Mouse (Mus musculus) embryonic facial prominence, embryonic 15.5 days (tissue): ENCODE measurements around the gene Tmem183a. TPM values are rescaled to one million over a fixed set of nuclear protein-coding genes. Genes with fewer than 3 reads are reported as not detected.

Experiments used
- ATAC-seq: fragments of 200-750 bp; cut with Nextera tagmentation; 2 replicates; pipeline ENCODE4 v1.8.0; 2017; ENCODE audit warnings: low read depth, moderate TSS enrichment; ENCODE audit not compliant: insufficient number of reproducible peaks, low FRiP score, low TSS enrichment
- H3K27ac ChIP-seq: fragments of 300-500 bp; sonication (generic); replicated peaks from 2 replicates; pipeline ENCODE4 v1.5.1; 2015; ENCODE audit warnings: mild to moderate bottlenecking, inconsistent platforms
- H3K27me3 ChIP-seq: fragments of 300-500 bp; sonication (generic); 2 replicates; pipeline ENCODE4 v1.6.1; 2015; ENCODE audit warnings: inconsistent platforms
- H3K36me3 ChIP-seq: fragments of 300-500 bp; sonication (generic); 2 replicates; pipeline ENCODE4 v1.6.1; 2015; ENCODE audit warnings: mild to moderate bottlenecking, inconsistent platforms
- H3K4me1 ChIP-seq: fragments of 300-500 bp; sonication (generic); 2 replicates; pipeline ENCODE4 v1.6.1; 2015; ENCODE audit warnings: inconsistent platforms
- H3K4me2 ChIP-seq: fragments of 300-500 bp; sonication (generic); replicated peaks from 2 replicates; pipeline ENCODE4 v1.6.1; 2015; ENCODE audit warnings: mild to moderate bottlenecking, inconsistent platforms
- H3K4me3 ChIP-seq: fragments of 300-500 bp; sonication (generic); replicated peaks from 2 replicates; pipeline ENCODE4 v1.5.1; 2015; ENCODE audit warnings: mild to moderate bottlenecking, inconsistent platforms
- H3K9ac ChIP-seq: fragments of 300-500 bp; sonication (generic); 2 replicates; pipeline ENCODE4 v1.6.1; 2015; ENCODE audit warnings: inconsistent platforms
- H3K9me3 ChIP-seq: fragments of 300-500 bp; sonication (generic); replicated peaks from 2 replicates; pipeline ENCODE4 v1.6.1; 2016; ENCODE audit warnings: inconsistent platforms
- WGBS: fragments of 180-500 bp; shearing (Covaris S2); methylation state at CpG from one replicate; pipeline ENCODE4 v1.1.7; 2015; 5-methylcytosine and 5-hydroxymethylcytosine counted together
- polyA plus RNA-seq: library from polyadenylated mRNA; unstranded; fragments of >200 nt; fragmentation: Nextera tagmentation; extraction: Ambion mirVana; gene quantifications from 2 replicates; pipeline ENCODE4 v1.2.1, GENCODE M21; 2015

Tmem183a gene
- polyA plus RNA-seq, 1 experiment from 2014 or later = 70.3 TPM

DNA sequence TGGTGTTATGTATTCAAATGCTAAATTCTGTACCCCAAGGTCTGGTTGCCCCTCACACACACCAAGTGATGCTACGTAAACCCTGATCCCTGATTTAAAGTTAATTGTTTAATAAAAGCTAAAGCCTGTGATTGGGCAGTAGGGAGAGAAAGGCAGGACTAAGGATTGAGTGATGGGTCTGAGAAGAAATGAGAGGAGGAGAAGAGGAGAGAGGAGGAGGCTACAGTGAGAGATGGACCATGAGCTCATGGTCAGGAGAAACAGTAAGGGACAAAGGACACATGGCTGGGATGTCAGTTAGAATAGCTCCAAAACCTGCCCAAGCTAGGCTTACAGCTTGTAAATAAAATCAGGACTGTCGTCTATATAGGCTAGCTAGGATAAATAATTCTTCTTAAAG, 19.3 kb upstream of the Tmem183a start:
- Histone ChIP-seq H3K27me3 (no peaks in the 10 kb centered on the region), H3K27ac (no peak overlapping the region), H3K4me3 (no peak overlapping the region), H3K9me3 (no peaks in the 10 kb centered on the region), H3K36me3 (no peaks in the 10 kb centered on the region), H3K4me2 (no peak overlapping the region), H3K4me1 (peaks cover 9% of the 10 kb centered on the region; the same call in 1 of the 2 replicates), H3K9ac (no peak overlapping the region)
- ATAC-seq = no peak
- 80% methylated on average over 2 of the region's 2 CpGs for WGBS

DNA sequence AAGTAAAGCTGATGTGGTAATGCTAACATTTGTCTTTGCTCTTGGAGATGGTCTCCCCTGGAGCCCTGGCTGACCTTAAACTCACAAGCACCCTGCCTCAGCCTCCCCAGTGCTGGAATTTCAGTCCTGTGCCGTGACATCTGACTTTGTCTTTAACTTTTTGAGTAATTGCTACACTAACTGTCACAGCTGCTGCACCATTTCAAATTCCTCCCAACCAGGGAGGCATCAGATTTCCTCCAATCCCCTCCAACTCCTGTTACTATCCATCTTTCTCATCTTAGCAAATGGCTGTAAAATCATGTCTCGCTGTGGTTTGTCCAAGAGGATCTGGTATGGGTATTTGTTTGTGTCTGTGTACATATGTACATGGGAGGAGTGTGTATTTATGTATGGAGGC, 12.3 kb upstream of the Tmem183a start:
- H3K4me1 ChIP-seq = no peaks in the 10 kb centered on the region
- no peak overlapping the region for H3K4me2 ChIP-seq
- H3K4me3 ChIP-seq = no peak overlapping the region
- ATAC-seq = no peak
- H3K9ac ChIP-seq = no peak overlapping the region
- 51% methylated on average over 2 of the region's 2 CpGs for WGBS
- H3K36me3 ChIP-seq = no peaks in the 10 kb centered on the region
- no peak overlapping the region for H3K27ac ChIP-seq
- no peaks in the 10 kb centered on the region for H3K27me3 ChIP-seq
- no peaks in the 10 kb centered on the region for H3K9me3 ChIP-seq

DNA sequence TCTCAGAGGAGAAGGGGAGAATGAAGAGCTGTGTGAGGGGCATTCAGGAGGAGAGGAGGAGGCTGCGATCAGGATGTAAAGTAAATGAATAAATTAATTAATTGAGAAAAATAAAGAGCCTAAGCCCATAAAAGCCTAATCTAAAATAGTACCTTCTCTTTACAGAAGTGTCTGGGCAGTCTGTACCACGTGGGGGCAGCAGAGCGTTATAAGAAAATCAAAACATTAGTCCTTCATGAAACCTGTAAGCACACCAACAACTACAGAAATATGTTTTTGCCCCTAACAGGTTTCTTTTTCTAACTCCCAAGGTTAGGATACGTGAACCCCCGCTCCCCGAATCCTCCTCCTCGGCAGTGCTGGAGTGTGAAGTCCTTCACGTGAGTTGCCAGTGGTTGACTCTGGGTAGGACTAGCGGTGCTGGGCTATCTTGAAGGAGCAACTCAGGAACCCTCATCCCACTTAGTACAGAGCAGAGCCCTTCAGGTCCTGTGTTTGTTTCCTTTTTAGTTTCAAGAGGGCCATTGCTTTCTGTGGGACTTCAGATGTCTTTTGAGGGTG, 7.1 kb upstream of the Tmem183a start:
- H3K4me1 ChIP-seq = no peaks in the 10 kb centered on the region
- no peak overlapping the region for H3K27ac ChIP-seq
- ATAC-seq = no peak
- H3K36me3 ChIP-seq = no peaks in the 10 kb centered on the region
- H3K9me3 ChIP-seq = no peaks in the 10 kb centered on the region
- H3K9ac ChIP-seq = no peak overlapping the region
- no peak overlapping the region for H3K4me3 ChIP-seq
- no peak overlapping the region for H3K4me2 ChIP-seq
- WGBS = 47% methylated on average over 9 of the region's 9 CpGs
- no peaks in the 10 kb centered on the region for H3K27me3 ChIP-seq

DNA sequence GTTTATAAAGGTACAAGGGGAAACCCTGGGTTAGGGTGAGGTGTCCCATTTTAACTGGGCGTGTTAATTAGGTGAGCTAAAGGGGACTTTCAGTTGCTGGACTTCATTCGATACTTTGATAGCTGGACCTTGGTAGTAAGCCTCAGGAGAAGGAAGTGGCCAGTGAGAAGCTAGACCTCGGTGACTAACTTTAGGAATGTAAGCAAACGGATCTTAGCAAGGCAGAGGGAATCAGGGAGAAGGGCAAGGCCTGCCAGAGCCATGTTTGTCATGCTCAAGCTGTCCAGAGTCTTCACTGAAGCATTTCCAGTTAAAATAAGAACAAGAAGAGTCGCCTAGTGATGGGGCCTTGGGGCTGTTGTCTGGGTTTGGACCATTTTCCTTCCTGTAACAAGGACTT, 3.7 kb upstream of the Tmem183a start:
- no peaks in the 10 kb centered on the region for H3K36me3 ChIP-seq
- 68% methylated on average over 5 of the region's 5 CpGs for WGBS
- H3K27ac ChIP-seq = no peak overlapping the region
- no peaks in the 10 kb centered on the region for H3K27me3 ChIP-seq
- H3K4me3 ChIP-seq = no peak overlapping the region
- no peak for ATAC-seq
- no peaks in the 10 kb centered on the region for H3K9me3 ChIP-seq
- H3K9ac ChIP-seq = no peak overlapping the region
- H3K4me1 ChIP-seq = peaks cover 12% of the 10 kb centered on the region
- no peak overlapping the region for H3K4me2 ChIP-seq

DNA sequence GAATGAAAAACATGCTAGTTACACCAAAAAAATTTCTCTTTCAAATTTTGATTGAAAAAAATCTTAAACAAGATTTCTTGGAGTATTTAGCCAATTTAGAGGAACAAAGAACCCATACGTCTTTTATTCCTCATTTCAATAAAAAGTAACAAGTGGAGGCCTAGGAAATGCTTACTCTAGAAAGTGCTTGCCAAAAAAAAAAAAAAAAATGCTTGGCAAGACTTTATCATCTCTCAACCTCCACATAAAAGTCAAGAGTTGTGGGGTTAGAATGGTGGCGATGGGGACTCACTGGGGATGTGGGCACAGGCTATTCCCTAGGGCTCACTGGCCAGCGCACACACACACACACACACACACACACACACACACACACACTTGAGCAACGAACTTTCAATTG, 1.4 kb upstream of the Tmem183a start:
- H3K27me3 ChIP-seq = no peaks in the 10 kb centered on the region
- H3K4me3 ChIP-seq = no peak overlapping the region
- no peak overlapping the region for H3K4me2 ChIP-seq
- no peaks in the 10 kb centered on the region for H3K9me3 ChIP-seq
- no peak overlapping the region for H3K27ac ChIP-seq
- no peak overlapping the region for H3K9ac ChIP-seq
- peaks cover 13% of the 10 kb centered on the region for H3K4me1 ChIP-seq
- ATAC-seq = no peak
- WGBS = 80% methylated on average over 4 of the region's 4 CpGs
- peaks cover 11% of the 10 kb centered on the region for H3K36me3 ChIP-seq

DNA sequence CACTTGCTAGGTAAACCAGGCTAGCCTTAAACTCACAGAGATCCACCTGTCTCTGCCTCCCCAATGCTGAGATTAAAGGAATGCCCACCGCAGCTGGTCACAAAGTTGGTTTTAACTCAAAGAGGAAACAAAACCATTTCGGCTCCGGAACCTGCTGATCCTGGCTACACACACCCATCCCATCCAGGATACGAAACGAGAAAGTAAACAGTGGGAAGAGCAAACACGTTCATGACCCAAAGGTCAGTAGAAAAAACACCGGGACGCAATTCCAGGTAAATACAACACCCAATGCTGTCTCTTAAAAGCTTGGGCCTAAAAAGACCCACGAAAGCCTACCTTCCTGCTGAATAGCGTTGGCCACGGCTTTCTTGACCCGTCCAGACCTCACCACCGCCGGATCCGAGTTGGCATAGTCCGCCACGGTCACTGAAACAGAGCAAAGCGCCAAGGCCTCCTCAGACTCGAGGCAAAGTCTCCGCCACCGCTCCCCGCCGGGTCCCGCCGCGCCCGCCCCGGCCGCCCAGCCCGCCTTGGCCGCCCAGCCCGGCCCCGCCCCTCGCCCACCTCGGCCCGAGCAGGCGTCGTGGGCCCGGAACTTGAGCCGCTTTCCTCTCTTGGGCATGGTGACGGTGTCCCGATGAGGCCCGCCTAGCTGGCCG, 453 bp downstream of the Tmem183a start:
- H3K9me3 ChIP-seq = no peaks in the 10 kb centered on the region
- under 1% methylated on average over 26 of the region's 44 CpGs for WGBS
- H3K27me3 ChIP-seq = no peaks in the 10 kb centered on the region
- ATAC-seq = peak; percentile 83
- peaks cover 22% of the 10 kb centered on the region for H3K36me3 ChIP-seq
- H3K4me2 ChIP-seq = peak overlapping the region; percentile 74
- H3K4me1 ChIP-seq = peaks cover 13% of the 10 kb centered on the region
- H3K27ac ChIP-seq = peak overlapping the region; percentile 81
- H3K9ac ChIP-seq = peak overlapping the region; percentile 88
- peak overlapping the region; percentile 80 for H3K4me3 ChIP-seq

DNA sequence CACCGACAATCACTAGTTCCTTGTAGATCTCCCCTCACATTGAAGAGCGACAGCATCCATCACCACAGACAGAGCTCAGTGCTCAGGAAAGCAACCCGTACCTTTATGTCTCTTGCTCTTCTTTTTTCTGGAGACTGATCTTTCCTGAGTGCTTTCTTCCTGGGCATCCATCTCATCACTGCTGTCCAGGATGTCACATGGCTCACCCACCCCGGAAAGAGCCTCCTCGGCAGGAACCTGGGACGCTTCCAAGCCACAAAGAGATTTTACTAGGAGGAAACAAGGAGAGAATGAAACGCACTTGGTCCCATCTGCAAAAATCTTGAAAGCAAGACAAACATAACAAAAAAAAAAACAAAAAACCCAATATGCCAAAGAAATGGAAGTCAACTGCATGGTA, 1.1 kb downstream of the Tmem183a start:
- peaks cover 28% of the 10 kb centered on the region for H3K36me3 ChIP-seq
- no peaks in the 10 kb centered on the region for H3K9me3 ChIP-seq
- no peaks in the 10 kb centered on the region for H3K27me3 ChIP-seq
- peaks cover 13% of the 10 kb centered on the region for H3K4me1 ChIP-seq
- no peak overlapping the region for H3K9ac ChIP-seq
- no peak for ATAC-seq
- H3K4me3 ChIP-seq = peak overlapping the region; percentile 80
- no peak overlapping the region for H3K27ac ChIP-seq
- 66% methylated on average over 7 of the region's 7 CpGs for WGBS
- H3K4me2 ChIP-seq = peak overlapping the region; percentile 74

DNA sequence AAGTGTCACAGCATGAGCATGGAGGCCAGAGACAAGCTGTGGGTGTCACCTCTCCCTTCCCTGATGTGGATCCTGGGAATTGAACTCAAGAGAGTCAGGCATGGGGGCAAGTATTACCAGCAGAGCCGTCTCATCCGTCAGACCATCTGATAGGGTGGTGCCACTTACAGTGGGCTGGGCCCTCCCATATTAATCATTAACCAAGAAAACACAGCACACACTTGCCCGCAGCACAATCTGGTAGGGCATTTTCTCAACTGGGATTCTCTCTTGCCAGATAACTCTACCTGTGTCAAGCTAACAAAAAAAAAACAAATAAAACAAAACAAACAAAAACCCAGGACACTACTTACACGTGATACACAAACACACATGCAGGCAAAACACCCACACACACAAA, 4.3 kb downstream of the Tmem183a start:
- WGBS = 86% methylated on average over 4 of the region's 4 CpGs
- Histone ChIP-seq H3K27me3 (no peaks in the 10 kb centered on the region), H3K27ac (no peak overlapping the region), H3K4me2 (no peak overlapping the region), H3K9ac (no peak overlapping the region), H3K4me1 (peaks cover 12% of the 10 kb centered on the region), H3K4me3 (no peak overlapping the region), H3K9me3 (no peaks in the 10 kb centered on the region), H3K36me3 (peaks cover 59% of the 10 kb centered on the region)
- ATAC-seq = no peak

DNA sequence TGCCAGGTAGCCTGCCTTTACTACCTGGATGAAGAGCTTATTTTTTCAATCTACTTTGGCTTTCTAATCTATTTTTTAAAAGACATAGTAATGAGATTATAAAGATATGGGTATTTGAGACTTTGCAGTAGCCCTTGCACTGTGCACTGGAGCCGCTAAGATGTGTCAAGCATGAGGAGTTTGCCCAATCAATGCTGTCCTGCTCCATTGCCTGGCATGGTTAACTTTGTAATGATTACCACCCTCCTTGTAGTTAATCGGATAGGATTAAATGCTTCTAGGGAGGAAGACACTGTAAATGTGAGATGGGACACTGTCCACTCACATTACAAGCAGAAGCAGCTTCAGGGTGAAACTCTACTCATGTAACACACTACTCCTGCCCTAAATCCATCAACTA, 8.5 kb downstream of the Tmem183a start:
- H3K36me3 ChIP-seq = peaks cover 81% of the 10 kb centered on the region
- no peak overlapping the region for H3K9ac ChIP-seq
- H3K27ac ChIP-seq = no peak overlapping the region
- H3K4me3 ChIP-seq = no peak overlapping the region
- H3K4me1 ChIP-seq = no peaks in the 10 kb centered on the region
- no peak for ATAC-seq
- H3K4me2 ChIP-seq = no peak overlapping the region
- WGBS = 95% methylated on average over 2 of the region's 2 CpGs
- H3K27me3 ChIP-seq = no peaks in the 10 kb centered on the region
- H3K9me3 ChIP-seq = no peaks in the 10 kb centered on the region

DNA sequence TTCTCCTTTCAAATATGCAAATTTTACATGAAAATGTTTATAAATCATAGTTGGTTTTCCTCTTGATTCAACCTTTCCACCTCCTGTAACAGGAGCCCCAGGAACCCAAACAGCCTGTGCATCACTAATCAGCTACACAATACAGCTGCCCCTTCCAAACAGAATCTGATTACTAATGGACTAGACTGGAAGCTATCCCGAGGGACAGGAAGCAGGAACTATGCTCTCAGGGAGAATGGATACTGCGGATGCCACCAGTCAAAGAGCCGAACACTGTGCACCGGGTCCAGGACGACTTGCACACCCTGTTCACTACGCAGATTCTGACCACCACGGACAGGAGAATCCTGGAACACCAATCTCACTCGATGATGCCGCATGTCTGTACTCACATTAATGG, 14.0 kb downstream of the Tmem183a start:
- peaks cover 60% of the 10 kb centered on the region for H3K36me3 ChIP-seq
- H3K9me3 ChIP-seq = no peaks in the 10 kb centered on the region
- 84% methylated on average over 9 of the region's 9 CpGs for WGBS
- H3K27ac ChIP-seq = no peak overlapping the region
- H3K4me2 ChIP-seq = no peak overlapping the region
- no peak overlapping the region for H3K4me3 ChIP-seq
- no peak overlapping the region for H3K9ac ChIP-seq
- H3K4me1 ChIP-seq = peaks cover 18% of the 10 kb centered on the region
- no peaks in the 10 kb centered on the region for H3K27me3 ChIP-seq
- ATAC-seq = no peak

DNA sequence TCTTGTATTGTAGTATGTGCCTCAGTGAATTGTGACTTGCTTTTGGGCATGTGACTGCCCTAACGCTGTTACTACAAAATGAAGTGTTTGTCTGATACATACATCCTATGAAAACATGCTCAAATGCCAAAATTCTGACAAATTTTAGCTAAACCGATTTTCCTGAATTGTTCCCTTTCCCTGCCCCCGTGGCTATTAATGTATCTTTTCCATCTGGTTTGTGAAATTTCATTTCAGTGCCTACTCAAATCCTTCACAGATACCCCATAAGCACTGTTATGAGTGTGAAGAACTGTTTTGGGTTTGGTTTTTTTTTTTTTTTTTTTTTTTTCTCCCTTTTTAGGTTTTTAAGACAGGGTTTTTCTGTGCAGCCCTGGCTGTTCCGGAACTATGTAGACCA, 16.7 kb downstream of the Tmem183a start:
- peak overlapping the region; percentile 94 for H3K4me2 ChIP-seq
- 75% methylated on average over 4 of the region's 4 CpGs for WGBS
- no peak for ATAC-seq
- H3K36me3 ChIP-seq = peaks cover 33% of the 10 kb centered on the region
- H3K27ac ChIP-seq = 0 out of 2 replicates have a peak overlapping the region, but pooled peaks have one; percentile 22
- H3K4me1 ChIP-seq = peaks cover 18% of the 10 kb centered on the region
- H3K9ac ChIP-seq = no peak overlapping the region
- H3K27me3 ChIP-seq = no peaks in the 10 kb centered on the region
- H3K9me3 ChIP-seq = no peaks in the 10 kb centered on the region
- H3K4me3 ChIP-seq = peak overlapping the region; percentile 57
